Mouse (Mus musculus) hindbrain, embryonic 10.5 days (tissue): Measurements from ENCODE around the gene Olfr373. TPM values are rescaled to one million over a fixed set of nuclear protein-coding genes. Genes with fewer than 3 reads are reported as not detected.
"Not testable (repeated sequence)": the region's sequence is repeated elsewhere in the genome, so short reads cannot be mapped to it uniquely, and the experiment has no call there.

ENCODE experiments used
- DNase-seq: peaks from one replicate; pipeline ENCODE4 v3.0.0-alpha.2; 2017; ENCODE audit warnings: low spot score
- H3K27ac ChIP-seq: fragments of 300-500 bp; sonication (generic); 2 replicates; pipeline ENCODE4 v1.5.1; 2016; ENCODE audit warnings: mild to moderate bottlenecking, moderate library complexity
- H3K27me3 ChIP-seq: fragments of 300-500 bp; sonication (generic); 2 replicates; pipeline ENCODE4 v1.6.1; 2016; ENCODE audit warnings: mild to moderate bottlenecking; ENCODE audit not compliant: poor library complexity, insufficient read depth, severe bottlenecking
- H3K36me3 ChIP-seq: fragments of 300-500 bp; sonication (generic); 2 replicates; pipeline ENCODE4 v1.6.1; 2016; ENCODE audit warnings: mild to moderate bottlenecking, moderate library complexity
- H3K4me1 ChIP-seq: fragments of 300-500 bp; sonication (generic); replicated peaks from 2 replicates; pipeline ENCODE4 v1.6.1; 2016; ENCODE audit warnings: mild to moderate bottlenecking
- H3K4me3 ChIP-seq: fragments of 300-500 bp; sonication (generic); 2 replicates; pipeline ENCODE4 v1.5.1; 2016; ENCODE audit warnings: mild to moderate bottlenecking, moderate library complexity
- H3K9me3 ChIP-seq: fragments of 300-500 bp; sonication (generic); 2 replicates; pipeline ENCODE4 v1.6.1; 2016; ENCODE audit warnings: mild to moderate bottlenecking, moderate library complexity
- WGBS: fragments of 180-500 bp; shearing (Covaris S2); methylation state at CpG from one replicate; pipeline ENCODE4 v1.1.7; 2016; 5-methylcytosine and 5-hydroxymethylcytosine counted together
- polyA plus RNA-seq: library from polyadenylated mRNA; unstranded; fragments of >200 nt; fragmentation: Nextera tagmentation; extraction: Ambion mirVana; gene quantifications from 2 replicates; pipeline ENCODE4 v1.2.1, GENCODE M21; 2016

Olfr373 gene
- polyA plus RNA-seq = 0.04 TPM in 1 of 2 replicates, not detected in the other

GRCm38 (mm10) chr8:72082877-72083276 lies at the start of gene Olfr373:
TSS of gene Olfr373 (plus strand) at chr8:72083177.
- H3K36me3 ChIP-seq, H3K27ac ChIP-seq, H3K4me3 ChIP-seq, H3K27me3 ChIP-seq, DNase-seq, H3K9me3 ChIP-seq, H3K4me1 ChIP-seq: not testable (repeated sequence)

DNA sequence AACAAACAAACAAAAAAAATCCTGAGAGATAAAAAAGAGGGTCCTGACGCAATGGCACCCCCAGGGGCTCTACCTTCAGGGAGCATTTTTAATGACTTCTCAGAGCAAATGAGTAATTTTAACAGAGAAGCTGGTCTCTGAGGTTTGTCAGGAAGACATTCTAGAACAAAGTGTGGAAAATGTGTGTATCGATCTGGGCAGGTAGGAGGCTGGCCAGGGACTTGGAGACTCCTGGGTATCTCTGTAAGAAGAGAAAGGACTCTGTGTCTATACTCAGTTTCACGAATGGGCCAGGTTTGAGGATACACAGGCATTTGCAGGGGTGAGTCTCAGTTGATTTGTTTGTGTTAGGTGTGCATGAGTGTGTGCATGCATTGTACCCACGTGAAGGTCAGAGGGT lies 42.1 kb upstream of the Olfr373 start, which contains the start of gene Olfr372:
TSS of gene Olfr372 (plus strand) at position 301 of the 400 bp plus-strand sequence.
- 77% methylated on average over 4 of the region's 4 CpGs for WGBS
- H3K27me3 ChIP-seq, H3K36me3 ChIP-seq: not testable (repeated sequence)

GRCm38 (mm10) chr8:72042493-72042892 lies 40.5 kb upstream of the Olfr373 start:
- Histone ChIP-seq H3K4me1 (no peaks in the 10 kb centered on the region), H3K27ac (no peak overlapping the region), H3K4me3 (no peak overlapping the region), H3K36me3 (no peaks in the 10 kb centered on the region), H3K27me3 (no peaks in the 10 kb centered on the region), H3K9me3 (no peaks in the 10 kb centered on the region)
- no peak for DNase-seq
- 90% methylated on average over 1 of the region's 1 CpGs for WGBS

More for the DNA sequence above, 42.1 kb upstream of the Olfr373 start, which contains the start of gene Olfr372:
- not testable (repeated sequence) for H3K27ac ChIP-seq, H3K9me3 ChIP-seq, H3K4me3 ChIP-seq, H3K4me1 ChIP-seq, DNase-seq

- H3K36me3 ChIP-seq, H3K4me1 ChIP-seq, H3K27ac ChIP-seq, H3K4me3 ChIP-seq, H3K9me3 ChIP-seq, H3K27me3 ChIP-seq, DNase-seq: not testable (repeated sequence)
Observed at GRCm38 (mm10) chr8:72054633-72055032, 28.3 kb upstream of the Olfr373 start.

DNA sequence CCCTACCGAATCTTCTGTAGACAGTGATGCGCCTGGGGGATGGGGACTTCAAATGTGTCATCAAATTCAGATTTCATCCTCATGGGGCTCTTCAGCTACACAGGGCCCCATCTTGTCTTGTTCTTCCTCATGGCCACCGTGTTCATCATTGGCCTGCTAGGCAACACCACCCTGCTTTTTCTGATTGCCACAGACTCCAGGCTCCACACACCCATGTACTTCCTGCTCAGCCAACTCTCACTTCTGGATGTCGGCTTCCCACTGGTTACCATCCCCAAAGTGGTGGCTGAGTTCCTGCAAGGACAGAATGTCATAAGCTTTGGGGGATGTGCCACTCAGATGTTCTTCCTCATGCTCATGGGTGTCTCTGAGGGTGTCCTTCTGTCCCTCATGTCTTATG lies 25.3 kb upstream of the Olfr373 start:
- not testable (repeated sequence) for H3K4me1 ChIP-seq
- WGBS = 81% methylated on average over 3 of the region's 4 CpGs

DNA sequence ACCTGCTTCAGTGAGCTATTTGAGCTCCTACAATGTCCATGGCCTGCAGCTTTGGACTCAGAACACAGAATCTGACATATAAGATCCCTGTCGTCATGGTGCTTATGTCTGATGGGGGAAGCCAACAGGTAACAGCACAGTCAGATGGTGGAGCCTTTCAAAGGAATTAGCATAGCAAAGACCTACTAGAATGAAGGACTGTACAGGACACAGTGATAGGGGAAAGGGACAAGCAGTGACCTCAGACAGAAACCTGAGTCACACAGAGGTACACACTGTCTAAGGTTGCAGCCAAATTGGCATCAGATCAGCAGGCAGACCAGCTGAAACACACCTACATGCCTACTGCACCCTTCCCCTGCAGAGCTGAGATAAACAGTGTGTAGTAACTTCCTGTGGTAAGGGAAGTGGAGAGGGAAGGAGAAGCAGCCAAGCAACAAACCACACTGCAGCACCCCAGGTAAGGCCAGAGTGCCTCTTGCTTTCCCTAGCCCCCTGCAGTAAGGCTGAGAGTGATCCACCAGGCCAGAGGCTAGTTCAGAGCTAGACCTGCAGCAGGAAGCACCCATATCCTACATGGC lies 16.1 kb upstream of the Olfr373 start:
- H3K9me3 ChIP-seq, H3K27me3 ChIP-seq, DNase-seq: not testable (repeated sequence)

More for the DNA sequence above, 25.3 kb upstream of the Olfr373 start:
- not testable (repeated sequence) for H3K36me3 ChIP-seq, H3K4me3 ChIP-seq, DNase-seq, H3K9me3 ChIP-seq, H3K27ac ChIP-seq, H3K27me3 ChIP-seq

DNA sequence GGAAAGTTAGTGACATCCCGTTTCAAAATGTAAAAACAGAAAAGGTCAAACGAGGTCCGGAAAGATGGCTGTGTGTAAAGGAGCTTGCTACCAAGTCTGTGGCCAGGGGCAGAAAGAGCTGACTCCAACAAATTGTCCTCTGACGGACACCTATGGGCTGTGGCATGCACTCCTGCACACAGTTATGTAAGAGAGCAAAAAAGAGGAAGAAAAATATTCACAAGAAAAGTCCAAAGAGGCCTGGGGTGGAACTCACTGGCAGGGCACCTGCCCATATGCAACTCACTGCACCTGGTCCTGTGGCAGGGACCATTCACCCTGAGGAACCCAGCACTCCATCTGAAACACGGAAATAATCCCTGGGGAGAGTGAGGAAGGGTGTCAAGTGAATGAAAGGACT lies 1.8 kb downstream of the Olfr373 start:
- H3K9me3 ChIP-seq = no peaks in the 10 kb centered on the region
- no peaks in the 10 kb centered on the region for H3K4me1 ChIP-seq
- DNase-seq = no peak
- WGBS = 69% methylated on average over 5 of the region's 5 CpGs
- no peak overlapping the region for H3K27ac ChIP-seq
- no peaks in the 10 kb centered on the region for H3K36me3 ChIP-seq
- H3K4me3 ChIP-seq = no peak overlapping the region
- H3K27me3 ChIP-seq = no peaks in the 10 kb centered on the region

More for the DNA sequence above, 16.1 kb upstream of the Olfr373 start:
- WGBS = 80% methylated on average over 1 of the region's 1 CpGs
- H3K27ac ChIP-seq, H3K4me1 ChIP-seq, H3K36me3 ChIP-seq, H3K4me3 ChIP-seq: not testable (repeated sequence)

GRCm38 (mm10) chr8:72087611-72088010 lies 4.6 kb downstream of the Olfr373 start:
- not testable (repeated sequence) for H3K27me3 ChIP-seq, H3K4me1 ChIP-seq, H3K9me3 ChIP-seq, DNase-seq, H3K27ac ChIP-seq, H3K36me3 ChIP-seq, H3K4me3 ChIP-seq
- WGBS = 87% methylated on average over 3 of the region's 3 CpGs

- H3K4me1 ChIP-seq, H3K27ac ChIP-seq, H3K4me3 ChIP-seq, H3K36me3 ChIP-seq, H3K9me3 ChIP-seq, H3K27me3 ChIP-seq, DNase-seq: not testable (repeated sequence)
Observed at GRCm38 (mm10) chr8:72096721-72097120, 13.7 kb downstream of the Olfr373 start.

GRCm38 (mm10) chr8:72099377-72100103 lies 16.6 kb downstream of the Olfr373 start:
- H3K4me3 ChIP-seq, H3K36me3 ChIP-seq, DNase-seq, H3K27me3 ChIP-seq, H3K4me1 ChIP-seq, H3K27ac ChIP-seq: not testable (repeated sequence)
- peaks cover 11% of the 10 kb centered on the region; the same call in 1 of the 2 replicates for H3K9me3 ChIP-seq
- WGBS = 70% methylated on average over 6 of the region's 7 CpGs

- H3K9me3 ChIP-seq = peaks cover 11% of the 10 kb centered on the region; the same call in 1 of the 2 replicates
- H3K4me1 ChIP-seq = no peaks in the 10 kb centered on the region
- 26% methylated on average over 4 of the region's 4 CpGs for WGBS
- H3K27me3 ChIP-seq = no peaks in the 10 kb centered on the region
- H3K4me3 ChIP-seq = no peak overlapping the region
- DNase-seq = no peak
- H3K36me3 ChIP-seq = no peaks in the 10 kb centered on the region
- no peak overlapping the region for H3K27ac ChIP-seq
Observed at GRCm38 (mm10) chr8:72105165-72105564, 22.2 kb downstream of the Olfr373 start.

DNA sequence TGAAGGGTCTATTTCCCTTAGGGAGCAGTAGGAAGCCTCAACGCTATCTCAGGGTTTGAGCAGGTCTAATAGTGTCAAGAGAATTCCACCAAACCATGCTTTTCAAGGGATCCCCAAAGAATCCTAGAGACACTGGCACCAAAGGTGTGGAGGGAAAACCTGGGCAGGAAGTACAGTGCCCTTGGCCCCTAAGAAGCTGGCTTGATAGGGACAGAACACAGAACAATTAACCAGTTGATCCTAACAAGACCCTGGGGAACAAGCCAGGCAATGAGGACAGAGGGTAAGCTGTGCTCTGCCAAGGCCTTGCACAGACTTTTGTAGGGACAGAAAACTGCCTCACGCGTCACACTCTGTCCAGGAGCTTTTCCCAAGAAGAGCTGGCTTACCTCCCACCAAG lies 23.8 kb downstream of the Olfr373 start, which contains the start of gene Olfr374:
TSS of gene Olfr374 (plus strand) at position 301 of the 400 bp plus-strand sequence.
- Histone ChIP-seq H3K27me3 (no peaks in the 10 kb centered on the region), H3K4me3 (no peak within 1 kb of the TSS), H3K4me1 (no peaks in the 10 kb centered on the region), H3K27ac (no peak within 1 kb of the TSS), H3K36me3 (no peaks in the 10 kb centered on the region), H3K9me3 (peaks cover 11% of the 10 kb centered on the region; the same call in 1 of the 2 replicates)
- no peak for DNase-seq
- whole genome bisulfite sequencing = 88% methylated on average over 3 of the region's 3 CpGs

GRCm38 (mm10) chr8:72110876-72111275 lies 27.9 kb downstream of the Olfr373 start:
- WGBS = 80% methylated on average over 6 of the region's 6 CpGs
- Histone ChIP-seq H3K27me3 (no peaks in the 10 kb centered on the region), H3K9me3 (no peaks in the 10 kb centered on the region), H3K27ac (no peak overlapping the region), H3K4me1 (no peaks in the 10 kb centered on the region), H3K36me3 (no peaks in the 10 kb centered on the region), H3K4me3 (no peak overlapping the region)
- no peak for DNase-seq
